Comparison of ENCODE assay signal across 8 mouse cellular contexts in genomic region chr2:25555479-25555878, GRCm38 (mm10). TPM values are rescaled to one million over a fixed set of nuclear protein-coding genes. Genes with fewer than 3 reads are reported as not detected.
DNase-seq lines count a peak whose midpoint lies in the region; ATAC-seq and TF ChIP-seq lines count a peak whose summit lies in the region.
"Not testable (repeated sequence)": the region's sequence is repeated elsewhere in the genome, so short reads cannot be mapped to it uniquely, and the experiment has no call there.
"Had no signal": no experiment of that assay in that cellular context is flagged by ENCODE, and none has a peak within 500 bp of the region (broad histone marks: within the 10 kb centered on the region; RNA-seq: fewer than 3 reads in every experiment).

No protein-coding gene starts in this region.

- not testable (repeated sequence) for TF ChIP-seq RAD21 in CH12.LX (IDR thresholded peaks at IDR 0.05; ENCODE audit: low read depth, low read length)

- not testable (repeated sequence) for ATAC-seq in liver, postnatal 0 days

- TF ChIP-seq POLR2A in CH12.LX (IDR thresholded peaks at IDR 0.05; ENCODE audit: low read depth, low read length), result not testable (repeated sequence)

- intact Hi-C loops in gastrocnemius, adult 2 months (cut with DNase I), result not testable (repeated sequence)

- peaks cover 10 to 13% of the 10 kb centered on the region in 2 experiments for H3K36me3 ChIP-seq in CH12.LX (replicated peaks in 1 of 2; ENCODE audit: control insufficient read depth in 1 of 2, insufficient read depth in 1 of 2, low read length in 1 of 2)
- H3K36me3 ChIP-seq in liver, postnatal 0 days (replicated peaks; ENCODE audit: insufficient read depth, low read length), result peaks cover 12% of the 10 kb centered on the region

- H3K9ac ChIP-seq in CH12.LX (ENCODE audit: insufficient read depth, low read depth); liver, postnatal 0 days (replicated peaks): not testable (repeated sequence)

- H3K4me1 ChIP-seq in CH12.LX (ENCODE audit: control insufficient read depth in 1 of 2, insufficient read depth in 2 of 2), result peaks cover 23 to 47% of the 10 kb centered on the region in 2 experiments
- H3K4me1 ChIP-seq in liver, postnatal 0 days (ENCODE audit: insufficient read depth), result peaks cover 19% of the 10 kb centered on the region

- H3K9me3 ChIP-seq in CH12.LX (replicated peaks; ENCODE audit: low read length); liver, postnatal 0 days (ENCODE audit: low read length): not testable (repeated sequence)

- H3K4me3 ChIP-seq in CH12.LX (replicated peaks in 1 of 3; ENCODE audit: low read depth in 2 of 3, low read length in 2 of 3, poor library complexity in 1 of 3); gastrocnemius, adult 2 months; layer of hippocampus, adult 2 months; liver, postnatal 0 days (ENCODE audit: low read depth, low read length): not testable (repeated sequence)

- peak in 1 of 2 experiments; percentile 30; a peak in 2 of 4 replicates for TF ChIP-seq CTCF in CH12.LX (conservative IDR thresholded peaks at IDR 0.05 in 1 of 2, IDR thresholded peaks at IDR 0.05 in 1 of 2; ENCODE audit: low read depth in 2 of 2, low read length in 2 of 2)
- peak; percentile 45 for TF ChIP-seq CTCF in gastrocnemius, adult 2 months (IDR thresholded peaks at IDR 0.05)
- TF ChIP-seq CTCF in layer of hippocampus, adult 2 months (conservative IDR thresholded peaks at IDR 0.05), result peak; percentile 68
- peak; percentile 27; the same call in 1 of the 2 replicates for TF ChIP-seq CTCF in liver, postnatal 0 days (IDR thresholded peaks at IDR 0.05; ENCODE audit: low read depth)

- H3K27me3 ChIP-seq in CH12.LX (replicated peaks); liver, postnatal 0 days (ENCODE audit: insufficient read depth, low read length): not testable (repeated sequence)

- not testable (repeated sequence) for DNase-seq in CH12.LX (ENCODE audit: extremely low read depth); gastrocnemius, adult 2 months; layer of hippocampus, adult 2 months (ENCODE audit: low spot score in 2 of 2); liver, postnatal 0 days
- DNase-seq in adrenal gland, postnatal 14 days, result peak; percentile 16
- DNase-seq in induced T-regulatory cell, adult 2 months (ENCODE audit: low read depth), result peak; percentile 29
- DNase-seq in lung, postnatal 36 days, result peak; percentile 39

- not testable (repeated sequence) for H3K27ac ChIP-seq in CH12.LX (ENCODE audit: insufficient read depth, low read depth); gastrocnemius, adult 2 months; layer of hippocampus, adult 2 months; liver, postnatal 0 days (ENCODE audit: low read depth)

- not testable (repeated sequence) for H3K4me2 ChIP-seq in CH12.LX (ENCODE audit: insufficient read depth, low read depth, poor library complexity, severe bottlenecking); liver, postnatal 0 days (ENCODE audit: low read depth, low read length)

- dilution Hi-C loops in CH12.LX (cut with MboI; ENCODE audit: extremely low pct_ligation_motif_present, extremely low pct_unique_long_range_greater_than_20kb, low sequenced_read_pairs), result not testable (repeated sequence)

- TF ChIP-seq EP300 in CH12.LX (IDR thresholded peaks at IDR 0.05; ENCODE audit: low read length); liver, postnatal 0 days (IDR thresholded peaks at IDR 0.05; ENCODE audit: low read depth): not testable (repeated sequence)

- peaks cover 25% of the 10 kb centered on the region for H3K79me2 ChIP-seq in CH12.LX (replicated peaks; ENCODE audit: control insufficient read depth, extremely low read depth, insufficient read depth, poor library complexity, severe bottlenecking)

- in situ Hi-C loops in CH12.LX (cut with MboI; ENCODE audit: low pct_ligation_motif_present, low pct_unique_long_range_greater_than_20kb, low sequenced_read_pairs), result loop anchor here (10.0 kb wide), 1 partner anchor 131 kb away; the partner anchor contains the start of genes Abca2 and Fut7

- 42% methylated on average over 2 of the region's 2 CpGs for WGBS in liver, postnatal 0 days (ENCODE audit: insufficient replicate concordance)

TF ChIP-seq in CH12.LX, 34 proteins besides CTCF, POLR2A, EP300 and RAD21:
- 0 out of 2 replicates have a peak, but pooled peaks have one; percentile 30 for TF ChIP-seq ZNF384 (IDR thresholded peaks at IDR 0.05; ENCODE audit: low read depth, low read length)

RNA-seq across cellular contexts. Expression of gene Edf1, which starts 2.2 kb away (rescaled TPM):
- total RNA-seq in CH12.LX (2012; rRNA removed) (215 and 223 TPM in 2 replicates), CH12.LX (2014; rRNA removed) (187 and 188 TPM in 2 replicates)
- polyA plus RNA-seq in CH12.LX (2012; ENCODE audit: insufficient read length, low read depth), result 202 and 275 TPM in 2 replicates
- total RNA-seq in adrenal gland, postnatal 14 days (2021), result 312 and 335 TPM in 2 replicates
- 100 to 1,000 TPM; 152 to 179 TPM for total RNA-seq in gastrocnemius, adult 2 months (2021)
- 100 to 1,000 TPM; 193 to 200 TPM for total RNA-seq in layer of hippocampus, adult 2 months (2021)
- polyA plus RNA-seq in liver, postnatal 0 days (2015; fragmentation: Nextera tagmentation; extraction: Ambion mirVana), result 263 and 268 TPM in 2 replicates

RNA-seq across cellular contexts. Expression of gene Traf2, which starts 8.7 kb away (rescaled TPM):
- 25.1 and 27.7 TPM in 2 replicates for total RNA-seq in CH12.LX (2012; rRNA removed)
- 17.9 and 19.3 TPM in 2 replicates for total RNA-seq in CH12.LX (2014; rRNA removed)
- 26.3 and 26.4 TPM in 2 replicates for polyA plus RNA-seq in CH12.LX (2012; ENCODE audit: insufficient read length, low read depth)
- total RNA-seq in adrenal gland, postnatal 14 days (2021), result 21.8 and 24.4 TPM in 2 replicates
- total RNA-seq in gastrocnemius, adult 2 months (2021), result 10 to 100 TPM; 12.4 to 13.1 TPM
- total RNA-seq in layer of hippocampus, adult 2 months (2021), result 10 to 100 TPM; 10.9 to 12.0 TPM
- polyA plus RNA-seq in liver, postnatal 0 days (2015; fragmentation: Nextera tagmentation; extraction: Ambion mirVana), result 10.6 and 10.7 TPM in 2 replicates

RNA-seq across cellular contexts. Expression of gene Mamdc4, which starts 19.2 kb away (rescaled TPM):
- 29.2 and 34.9 TPM in 2 replicates for total RNA-seq in CH12.LX (2012; rRNA removed)
- total RNA-seq in CH12.LX (2014; rRNA removed), result 0.65 and 4.4 TPM in 2 replicates
- 4.9 and 11.5 TPM in 2 replicates for polyA plus RNA-seq in CH12.LX (2012; ENCODE audit: insufficient read length, low read depth)
- 4.7 and 5.0 TPM in 2 replicates for total RNA-seq in adrenal gland, postnatal 14 days (2021)
- total RNA-seq in gastrocnemius, adult 2 months (2021), result 1 to 10 TPM; 1.6 to 4.0 TPM
- 1 to 10 TPM; 2.8 to 3.5 TPM for total RNA-seq in layer of hippocampus, adult 2 months (2021)
- polyA plus RNA-seq in liver, postnatal 0 days (2015; fragmentation: Nextera tagmentation; extraction: Ambion mirVana), result 0.07 and 0.09 TPM in 2 replicates

RNA-seq across cellular contexts. Expression of gene Phpt1, which starts 19.5 kb away (rescaled TPM):
- 46.6 and 47.2 TPM in 2 replicates for total RNA-seq in CH12.LX (2012; rRNA removed)
- total RNA-seq in CH12.LX (2014; rRNA removed), result 32.6 and 37.9 TPM in 2 replicates
- polyA plus RNA-seq in CH12.LX (2012; ENCODE audit: insufficient read length, low read depth), result 66.9 and 69.7 TPM in 2 replicates
- total RNA-seq in adrenal gland, postnatal 14 days (2021), result 56.6 and 58.1 TPM in 2 replicates
- 10 to 100 TPM; 52.7 to 64.7 TPM for total RNA-seq in gastrocnemius, adult 2 months (2021)
- 10 to 100 TPM; 59.1 to 67.5 TPM for total RNA-seq in layer of hippocampus, adult 2 months (2021)
- 44.7 and 46.1 TPM in 2 replicates for polyA plus RNA-seq in liver, postnatal 0 days (2015; fragmentation: Nextera tagmentation; extraction: Ambion mirVana)

RNA-seq across cellular contexts. Expression of gene Ajm1, which starts 26.1 kb away (rescaled TPM):
- total RNA-seq in CH12.LX (2012; rRNA removed), result 0.97 and 1.4 TPM in 2 replicates
- 0.23 and 0.31 TPM in 2 replicates for total RNA-seq in CH12.LX (2014; rRNA removed)
- 0.93 and 1.4 TPM in 2 replicates for polyA plus RNA-seq in CH12.LX (2012; ENCODE audit: insufficient read length, low read depth)
- 2.1 and 3.0 TPM in 2 replicates for total RNA-seq in adrenal gland, postnatal 14 days (2021)
- not detected for total RNA-seq in gastrocnemius, adult 2 months (2021)
- 100 to 1,000 TPM; 106 to 120 TPM for total RNA-seq in layer of hippocampus, adult 2 months (2021)
- polyA plus RNA-seq in liver, postnatal 0 days (2015; fragmentation: Nextera tagmentation; extraction: Ambion mirVana), result 0.02 TPM in 1 of 2 replicates, not detected in the other
- total RNA-seq: gastrocnemius, adult 18-20 months had no signal
